Mouse (Mus musculus): ENCODE results near the gene Eme1.
A peak's percentile ranks its signal among the peaks of the same experiment; 100 is the strongest.

Eme1 gene

GRCm38 (mm10) chr11:94675446-94675845, 21.7 kb upstream of the Eme1 start:
- TF ChIP-seq GATA4 (IDR thresholded peaks at IDR 0.05; ENCODE audit: insufficient replicate concordance, low read length): no peak

- TF ChIP-seq GATA4 (IDR thresholded peaks at IDR 0.05; ENCODE audit: insufficient replicate concordance, low read length): no peak
These were observed 21.2 kb upstream of the Eme1 start for GRCm38 (mm10) chr11:94674984-94675383.

- no peak for TF ChIP-seq GATA4 (IDR thresholded peaks at IDR 0.05; ENCODE audit: insufficient replicate concordance, low read length)
These were observed 11.5 kb upstream of the Eme1 start for GRCm38 (mm10) chr11:94665281-94665680.

- no peak for TF ChIP-seq GATA4 (IDR thresholded peaks at IDR 0.05; ENCODE audit: insufficient replicate concordance, low read length)
These were observed 7.6 kb upstream of the Eme1 start for GRCm38 (mm10) chr11:94661344-94661743.

- no peak for TF ChIP-seq GATA4 (IDR thresholded peaks at IDR 0.05; ENCODE audit: insufficient replicate concordance, low read length)
These were observed 791 bp downstream of the Eme1 start for GRCm38 (mm10) chr11:94652973-94653372.

GRCm38 (mm10) chr11:94646457-94646856, 7.3 kb downstream of the Eme1 start:
- TF ChIP-seq GATA4 (IDR thresholded peaks at IDR 0.05; ENCODE audit: insufficient replicate concordance, low read length): no peak

GRCm38 (mm10) chr11:94644461-94645219, 9.1 kb downstream of the Eme1 start:
- TF ChIP-seq GATA4 (IDR thresholded peaks at IDR 0.05; ENCODE audit: insufficient replicate concordance, low read length): no peak

- TF ChIP-seq GATA4 (IDR thresholded peaks at IDR 0.05; ENCODE audit: insufficient replicate concordance, low read length): no peak
These were observed 19.3 kb downstream of the Eme1 start for GRCm38 (mm10) chr11:94634431-94634830.

- no peak for TF ChIP-seq GATA4 (IDR thresholded peaks at IDR 0.05; ENCODE audit: insufficient replicate concordance, low read length)
These were observed 20.8 kb downstream of the Eme1 start for GRCm38 (mm10) chr11:94632988-94633387.

- TF ChIP-seq GATA4 (IDR thresholded peaks at IDR 0.05; ENCODE audit: insufficient replicate concordance, low read length): no peak
These were observed 21.8 kb downstream of the Eme1 start for GRCm38 (mm10) chr11:94631969-94632368.

- TF ChIP-seq GATA4 (IDR thresholded peaks at IDR 0.05; ENCODE audit: insufficient replicate concordance, low read length): no peak
These were observed 23.4 kb downstream of the Eme1 start for GRCm38 (mm10) chr11:94630199-94631011.

- TF ChIP-seq GATA4 (IDR thresholded peaks at IDR 0.05; ENCODE audit: insufficient replicate concordance, low read length): no peak
These were observed 23.9 kb downstream of the Eme1 start for GRCm38 (mm10) chr11:94629884-94630198.

- TF ChIP-seq GATA4 (IDR thresholded peaks at IDR 0.05; ENCODE audit: insufficient replicate concordance, low read length): peak; percentile 31; the same call in 1 of the 2 replicates
These were observed 24.4 kb downstream of the Eme1 start, which contains the start of gene Lrrc59 for GRCm38 (mm10) chr11:94629199-94629883. TSS of gene Lrrc59 (plus strand) at chr11:94629767.

GRCm38 (mm10) chr11:94622162-94622561, 31.6 kb downstream of the Eme1 start:
- no peak for TF ChIP-seq GATA4 (IDR thresholded peaks at IDR 0.05; ENCODE audit: insufficient replicate concordance, low read length)

GRCm38 (mm10) chr11:94621458-94621852, 32.3 kb downstream of the Eme1 start:
- TF ChIP-seq GATA4 (IDR thresholded peaks at IDR 0.05; ENCODE audit: insufficient replicate concordance, low read length): no peak

All from liver, adult (tissue).